Comparison of ENCODE assay signal across 11 mouse cellular contexts in genomic region chr2:163586384-163587261, GRCm38 (mm10). TPM values are rescaled to one million over a fixed set of nuclear protein-coding genes. Genes with fewer than 3 reads are reported as not detected.
DNase-seq lines count a peak whose midpoint lies in the region; TF ChIP-seq lines count a peak whose summit lies in the region.
"Had no signal": no experiment of that assay in that cellular context is flagged by ENCODE, and none has a peak within 500 bp of the region (broad histone marks: within the 10 kb centered on the region; RNA-seq: fewer than 3 reads in every experiment).

No protein-coding gene starts in this region.

- H3K27ac ChIP-seq in left cerebral cortex, adult 2 months: no peak overlapping the region
- H3K27ac ChIP-seq: limb, embryonic 12.5 days; stomach, embryonic 15.5 days had no signal

- TF ChIP-seq CTCF in left cerebral cortex, adult 2 months (IDR thresholded peaks at IDR 0.05): peak; percentile 70

- H3K4me3 ChIP-seq in left cerebral cortex, adult 2 months: no peak overlapping the region
- H3K4me3 ChIP-seq: erythroblast, embryonic 14.5 days; limb, embryonic 12.5 days; stomach, embryonic 15.5 days had no signal

- intact Hi-C loops in left cerebral cortex, adult 2 months (cut with DNase I): no loop called here
- intact Hi-C loops in left cerebral cortex, postnatal 36 days (cut with DNase I): no loop called here

- DNase-seq in left cerebral cortex, adult 2 months (ENCODE audit: extremely low spot score in 1 of 2, low spot score in 2 of 2): peak in 1 of 2 experiments; percentile 22
- no peak for DNase-seq in left cerebral cortex, postnatal 36 days (ENCODE audit: low spot score in 2 of 2)
- DNase-seq in T-cell, adult 2 months (ENCODE audit: low spot score): peak; percentile 50
- peak; percentile 53 for DNase-seq in embryo, embryonic 9.5 days (ENCODE audit: extremely low spot score)
- DNase-seq in lung, postnatal 14 days: peak; percentile 67
- DNase-seq in testis, postnatal 14 days (ENCODE audit: low spot score): peak; percentile 46
- no peak for DNase-seq in ovary, postnatal 36 days (ENCODE audit: low spot score)
- DNase-seq in cerebellum, adult 8-10 months: no peak

RNA-seq across cellular contexts. Expression of gene Ttpal, which starts 15.5 kb away (rescaled TPM):
- total RNA-seq in left cerebral cortex, adult 2 months (2021): 10 to 100 TPM; 69.9 to 81.2 TPM
- 10 to 100 TPM; 63.0 to 70.7 TPM for total RNA-seq in left cerebral cortex, postnatal 36 days (2021)

RNA-seq across cellular contexts. Expression of gene Serinc3, which starts 58.3 kb away (rescaled TPM):
- total RNA-seq in left cerebral cortex, adult 2 months (2021): 100 to 1,000 TPM; 213 to 234 TPM
- 100 to 1,000 TPM; 224 to 251 TPM for total RNA-seq in left cerebral cortex, postnatal 36 days (2021)

Comparison
In these comparisons a context has a peak if more than half of its experiments do, and no peak if none do; other contexts are left out.
1. DNase-seq: peak in T-cell, adult 2 months (single experiment), embryo, embryonic 9.5 days (single experiment), lung, postnatal 14 days (single experiment) and testis, postnatal 14 days (single experiment); none in left cerebral cortex, postnatal 36 days (0 of 2), ovary, postnatal 36 days (single experiment) and cerebellum, adult 8-10 months (single experiment).